Mouse (Mus musculus) testis, adult 2 months (tissue): ENCODE data around the gene Ccdc71.

Experiments used
- CTCF ChIP-seq: fragments of 200-500 bp; IDR thresholded peaks from 2 replicates; pipeline ENCODE4 v1.5.1; 2012; ENCODE audit warnings: low read depth, mild to moderate bottlenecking, inconsistent platforms, low read length, moderate library complexity; ENCODE audit not compliant: control insufficient read depth, insufficient read depth, insufficient replicate concordance
- POLR2A ChIP-seq: fragments of 200-500 bp; IDR thresholded peaks from 2 replicates; pipeline ENCODE4 v1.6.1; 2012; ENCODE audit warnings: low read depth, mild to moderate bottlenecking, inconsistent platforms, low read length, moderate library complexity; ENCODE audit not compliant: control insufficient read depth

GRCm38 (mm10) chr9:108480813-108481519 lies 20.6 kb downstream of the Ccdc71 start:
- TF ChIP-seq CTCF (no peak), POLR2A (no peak)
